Mouse (Mus musculus) heart, embryonic 11.5 days (tissue): ENCODE data around the gene Cyp2b23. TPM values are rescaled to one million over a fixed set of nuclear protein-coding genes. Genes with fewer than 3 reads are reported as not detected.

Experiments used
- polyA plus RNA-seq: library from polyadenylated mRNA; unstranded; fragments of >200 nt; fragmentation: Nextera tagmentation; extraction: Ambion mirVana; gene quantifications from 2 replicates; pipeline ENCODE4 v1.2.1, GENCODE M21; 2014

The Cyp2b23 gene
- polyA plus RNA-seq, 1 experiment from 2014 or later, result not detected

Other genes starting within 250 kb of the Cyp2b23 start
- not detected in 2 replicates for gene Nlrp9a, start 151.4 kb downstream of the Cyp2b23 start, polyA plus RNA-seq
- gene Vmn1r185, start 68.0 kb downstream of the Cyp2b23 start, polyA plus RNA-seq, result not detected in 2 replicates
- not detected in 2 replicates for gene Cyp2b19, start 70.7 kb upstream of the Cyp2b23 start, polyA plus RNA-seq
- gene Cyp2g1, start 122.5 kb upstream of the Cyp2b23 start, polyA plus RNA-seq, result 0.27 TPM in 1 of 2 replicates, not detected in the other
- not detected in 2 replicates for gene Cyp2a5, start 148.9 kb upstream of the Cyp2b23 start, polyA plus RNA-seq